Mouse (Mus musculus) embryonic fibroblast, embryonic 13.5 days (primary cell): ENCODE data around the gene Fdxr. TPM values are rescaled to one million over a fixed set of nuclear protein-coding genes. Genes with fewer than 3 reads are reported as not detected.

Source experiments
- H3K27ac ChIP-seq: 2 replicates; pipeline ENCODE4 v1.5.1; 2012; ENCODE audit warnings: low read length, control low read depth, inconsistent platforms; ENCODE audit not compliant: insufficient read depth
- H3K4me1 ChIP-seq: 2 replicates; pipeline ENCODE4 v1.6.1; 2011; ENCODE audit warnings: low read length; ENCODE audit not compliant: control insufficient read depth, insufficient read depth
- H3K4me3 ChIP-seq: 2 replicates; pipeline ENCODE4 v1.5.1; 2011; ENCODE audit warnings: mild to moderate bottlenecking, control low read depth, low read length; ENCODE audit not compliant: insufficient read depth
- CTCF ChIP-seq: IDR thresholded peaks from 2 replicates; pipeline ENCODE4 v1.5.1; 2011; ENCODE audit warnings: mild to moderate bottlenecking, control low read depth, low read length, moderate library complexity, borderline replicate concordance; ENCODE audit not compliant: insufficient read depth
- POLR2A ChIP-seq: IDR thresholded peaks from 2 replicates; pipeline ENCODE4 v1.6.1; 2011; ENCODE audit warnings: low read depth, mild to moderate bottlenecking, control low read depth, low read length, moderate library complexity
- polyA plus RNA-seq: library from polyadenylated mRNA; stranded (reverse); fragments of >200 nt; gene quantifications from 2 replicates; pipeline ENCODE4 v1.2.4, GENCODE M21; 2011; ENCODE audit warnings: low read depth; ENCODE audit not compliant: missing spikeins, insufficient read length

Gene Fdxr
- polyA plus RNA-seq, 1 experiment = 6.4 TPM

DNA sequence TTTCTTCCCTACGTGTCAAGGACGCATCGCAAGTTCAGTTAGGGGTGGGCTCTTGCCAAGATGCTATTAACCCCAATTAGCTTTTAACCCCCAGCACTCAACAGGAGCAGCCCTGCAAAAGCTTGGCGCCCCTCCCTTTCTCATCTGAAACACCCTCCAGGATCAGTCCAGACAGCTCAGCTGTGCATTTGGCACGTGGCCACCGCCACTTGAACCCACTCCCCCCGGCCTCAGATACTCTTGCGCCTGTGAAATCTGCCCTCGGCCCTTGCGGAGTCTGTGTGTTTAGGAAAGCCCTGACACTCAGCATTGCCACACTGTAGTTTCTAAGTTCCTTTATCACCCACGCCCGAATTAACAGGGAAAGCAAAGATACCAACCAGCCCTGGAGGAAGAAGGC, 54.8 kb downstream of the Fdxr start:
- H3K27ac ChIP-seq = no peak overlapping the region
- H3K4me1 ChIP-seq = no peaks in the 10 kb centered on the region
- H3K4me3 ChIP-seq = no peak overlapping the region
- TF ChIP-seq CTCF (no peak), POLR2A (no peak)

DNA sequence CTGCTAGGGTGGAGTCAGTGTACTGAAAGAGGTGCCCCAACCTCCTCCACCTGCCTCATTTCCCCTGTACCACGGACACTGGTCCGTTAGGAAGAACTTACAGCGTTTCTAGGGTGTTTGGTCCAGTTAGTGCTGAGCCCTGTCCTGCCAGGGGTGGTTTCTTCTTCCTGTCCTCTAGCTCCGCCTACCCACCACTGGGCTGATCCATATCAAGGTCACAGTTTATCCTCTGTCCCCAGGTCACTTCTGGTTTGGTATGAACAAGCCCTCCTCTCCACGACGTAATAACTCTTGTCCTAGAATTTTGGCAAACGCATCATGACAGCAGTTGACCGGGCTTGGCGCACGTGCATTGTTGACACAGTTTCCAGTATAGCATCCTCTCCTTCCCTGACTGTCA, 57.2 kb downstream of the Fdxr start:
- H3K4me1 ChIP-seq = no peaks in the 10 kb centered on the region
- TF ChIP-seq CTCF (no peak), POLR2A (no peak)

GRCm38 (mm10) chr11:115219263-115219662, 57.6 kb downstream of the Fdxr start:
- H3K27ac ChIP-seq = no peak overlapping the region
- H3K4me3 ChIP-seq = no peak overlapping the region
- no peak for TF ChIP-seq POLR2A
- no peak for TF ChIP-seq CTCF
- no peaks in the 10 kb centered on the region for H3K4me1 ChIP-seq

More for the DNA sequence above, 57.2 kb downstream of the Fdxr start:
- Histone ChIP-seq H3K4me3 (no peak overlapping the region), H3K27ac (no peak overlapping the region)

Other genes starting within 250 kb of the Fdxr start
- gene Cd300ld5, start 239.3 kb downstream of the Fdxr start, polyA plus RNA-seq = not detected in 2 replicates
- gene Cd300ld3, start 228.6 kb downstream of the Fdxr start, polyA plus RNA-seq = 1.2 TPM in 1 of 2 replicates, not detected in the other
- not detected in 2 replicates for gene Cd300e, start 214.9 kb downstream of the Fdxr start, polyA plus RNA-seq
- gene Rab37, start 185.6 kb downstream of the Fdxr start, polyA plus RNA-seq = 0.32 and 0.35 TPM in 2 replicates
- 0.81 TPM in 1 of 2 replicates, not detected in the other for gene Cd300lf, start 143.1 kb downstream of the Fdxr start, polyA plus RNA-seq
- 22.3 and 23.4 TPM in 2 replicates for gene Slc9a3r1, start 113.7 kb downstream of the Fdxr start, polyA plus RNA-seq
- gene Tmem104, start 89.6 kb downstream of the Fdxr start, polyA plus RNA-seq = 11.6 and 13.3 TPM in 2 replicates
- 13.3 and 20.7 TPM in 2 replicates for gene Nat9, start 89.2 kb downstream of the Fdxr start, polyA plus RNA-seq
- not detected in 2 replicates for gene Grin2c, start 9.8 kb downstream of the Fdxr start, polyA plus RNA-seq
- 0.15 TPM in 1 of 2 replicates, not detected in the other for gene Fads6, start 20.6 kb upstream of the Fdxr start, polyA plus RNA-seq
- gene Otop2, start 30.1 kb upstream of the Fdxr start, polyA plus RNA-seq = not detected in 2 replicates
- 0.15 TPM in 1 of 2 replicates, not detected in the other for gene Ush1g, start 45.0 kb upstream of the Fdxr start, polyA plus RNA-seq
- not detected in 2 replicates for gene Otop3, start 57.7 kb upstream of the Fdxr start, polyA plus RNA-seq
- gene Hid1, start 90.7 kb upstream of the Fdxr start, polyA plus RNA-seq = 3.2 and 5.9 TPM in 2 replicates
- 24.2 and 29.5 TPM in 2 replicates for gene Cdr2l, start 104.9 kb upstream of the Fdxr start, polyA plus RNA-seq
- 35.3 and 46.6 TPM in 2 replicates for gene Mrpl58, start 126.7 kb upstream of the Fdxr start, polyA plus RNA-seq
- 334 and 405 TPM in 2 replicates for gene Atp5h, start 142.9 kb upstream of the Fdxr start, polyA plus RNA-seq
- gene Kctd2, start 143.1 kb upstream of the Fdxr start, polyA plus RNA-seq = 15.9 and 18.2 TPM in 2 replicates
- not detected in 2 replicates for gene Trim80, start 163.5 kb upstream of the Fdxr start, polyA plus RNA-seq
- not detected in 2 replicates for gene Slc16a5, start 185.4 kb upstream of the Fdxr start, polyA plus RNA-seq
- gene Armc7, start 198.6 kb upstream of the Fdxr start, polyA plus RNA-seq = 7.1 and 8.2 TPM in 2 replicates
- gene Nt5c, start 214.8 kb upstream of the Fdxr start, polyA plus RNA-seq = 54.2 and 76.2 TPM in 2 replicates
- gene Jpt1, start 237.3 kb upstream of the Fdxr start, polyA plus RNA-seq = 141 and 164 TPM in 2 replicates